Mouse (Mus musculus) regulatory T cell (primary cell): ENCODE data around the gene Pgpep1l.

Experiments
- in situ Hi-C: fragments of 300-600 bp; cut with MboI, MseI; formaldehyde crosslinking; loops from one replicate; pipeline ENCODE4 v1.15.1; 2025; ENCODE audit warnings: high pct_unique_total_duplicates

The Pgpep1l gene

DNA sequence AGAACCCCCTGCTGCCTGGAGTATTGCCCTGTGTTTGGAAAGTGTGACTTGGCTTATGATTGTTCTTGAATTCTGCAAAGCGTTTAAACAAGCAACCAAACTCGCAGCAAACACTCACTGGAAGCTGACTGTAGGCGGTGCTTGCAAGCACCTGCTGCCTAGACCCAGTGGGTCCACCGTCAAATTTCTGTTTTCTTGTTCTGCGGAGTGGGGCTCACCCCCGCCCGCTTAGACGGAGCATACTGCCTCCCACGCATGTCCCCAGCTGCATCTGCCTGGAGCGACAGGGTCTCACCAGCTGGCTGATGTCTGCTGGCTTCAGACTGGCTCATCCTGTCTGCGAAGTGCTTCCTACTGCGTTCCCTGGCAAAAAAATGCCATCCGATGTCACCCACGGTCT lies 498 bp upstream of the Pgpep1l start:
- in situ Hi-C loops: no loop called here

DNA sequence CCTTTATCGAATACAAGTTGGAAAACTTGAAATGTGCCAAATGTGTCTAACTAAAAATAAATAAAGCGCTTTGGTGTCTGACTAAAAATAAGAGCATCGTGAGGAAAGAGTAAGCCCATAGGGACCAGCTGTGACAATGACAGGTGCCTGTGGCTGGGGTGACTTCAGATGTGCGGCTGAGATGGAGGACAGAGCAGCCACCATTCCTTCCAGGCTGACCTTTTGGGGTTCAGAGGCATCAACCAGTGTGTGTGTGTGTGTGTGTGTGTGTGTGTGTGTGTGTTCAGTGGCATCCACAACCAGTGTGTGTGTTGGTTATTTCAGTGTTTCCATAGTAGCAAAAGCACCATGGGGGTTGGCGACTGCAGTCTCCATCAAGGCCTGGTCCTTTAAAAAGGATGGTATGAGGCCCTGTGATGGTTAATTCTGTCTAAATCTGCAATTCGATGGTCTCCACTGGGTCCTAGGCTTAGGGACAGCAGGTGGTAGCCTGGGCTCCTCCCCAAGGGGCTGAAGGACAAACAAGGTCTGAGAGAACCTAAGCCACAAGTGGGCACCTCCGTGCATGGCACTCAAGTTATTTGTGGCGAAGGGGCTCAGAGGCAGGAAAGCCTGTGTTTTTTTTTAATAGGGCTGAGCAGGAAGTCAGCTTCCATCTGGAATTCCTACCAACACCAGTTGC lies 546 bp downstream of the Pgpep1l start:
- in situ Hi-C loops: no loop called here

DNA sequence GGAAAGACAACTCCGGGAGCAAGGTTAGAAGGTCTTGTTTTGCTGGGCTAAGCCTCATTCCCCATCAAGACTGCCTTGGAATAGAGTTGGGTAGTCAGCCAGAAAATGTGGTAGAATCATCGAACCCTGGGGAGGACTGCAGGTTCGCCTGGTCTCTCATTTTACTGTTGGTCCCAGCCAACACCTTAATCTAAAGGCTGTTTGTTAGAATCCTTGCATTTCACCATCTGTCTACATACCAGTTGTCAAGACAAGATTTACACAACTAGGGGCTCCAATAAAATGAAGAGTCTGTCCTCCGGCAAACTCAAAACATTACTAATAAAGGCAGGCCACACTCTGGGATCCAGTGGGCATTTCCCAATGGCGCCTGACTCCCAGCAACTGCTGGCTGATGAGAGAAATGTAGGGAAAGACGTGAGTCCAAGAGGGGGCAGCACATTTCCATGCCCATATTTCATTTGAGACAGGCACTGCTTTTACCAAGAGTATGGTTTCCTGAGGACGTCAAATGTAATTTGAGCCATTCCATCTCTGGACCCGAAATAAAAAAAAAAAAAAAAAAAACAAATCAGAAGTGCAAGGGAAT lies 1.3 kb downstream of the Pgpep1l start:
- in situ Hi-C loops: no loop called here

DNA sequence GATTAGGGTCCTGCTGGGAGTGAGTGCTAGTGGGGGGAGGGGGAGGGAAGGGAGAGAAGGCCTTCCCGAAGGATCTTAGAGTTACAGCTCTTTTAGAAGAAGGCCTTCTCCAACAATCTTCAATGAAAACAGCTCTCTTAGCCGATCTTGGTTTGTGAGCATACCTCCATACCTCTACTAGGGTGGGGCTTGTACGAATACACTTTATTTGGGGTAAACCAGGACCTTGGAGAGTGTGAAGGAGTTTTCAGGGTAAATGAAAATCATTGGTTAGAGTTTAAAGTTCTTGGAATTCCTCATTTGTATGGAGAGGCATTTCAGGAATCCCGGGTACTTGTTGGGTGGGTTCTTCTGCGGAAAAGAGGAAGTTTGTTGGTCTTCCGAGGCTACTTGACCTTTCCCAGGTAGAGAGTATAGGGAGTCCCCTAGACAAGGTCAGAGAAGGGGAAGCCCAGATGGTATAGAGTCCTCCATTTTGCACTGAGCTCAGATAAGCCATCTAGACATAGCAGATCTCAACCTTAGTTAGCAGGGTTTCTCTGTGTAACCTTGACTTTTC lies 4.4 kb downstream of the Pgpep1l start:
- in situ Hi-C loops: no loop called here

DNA sequence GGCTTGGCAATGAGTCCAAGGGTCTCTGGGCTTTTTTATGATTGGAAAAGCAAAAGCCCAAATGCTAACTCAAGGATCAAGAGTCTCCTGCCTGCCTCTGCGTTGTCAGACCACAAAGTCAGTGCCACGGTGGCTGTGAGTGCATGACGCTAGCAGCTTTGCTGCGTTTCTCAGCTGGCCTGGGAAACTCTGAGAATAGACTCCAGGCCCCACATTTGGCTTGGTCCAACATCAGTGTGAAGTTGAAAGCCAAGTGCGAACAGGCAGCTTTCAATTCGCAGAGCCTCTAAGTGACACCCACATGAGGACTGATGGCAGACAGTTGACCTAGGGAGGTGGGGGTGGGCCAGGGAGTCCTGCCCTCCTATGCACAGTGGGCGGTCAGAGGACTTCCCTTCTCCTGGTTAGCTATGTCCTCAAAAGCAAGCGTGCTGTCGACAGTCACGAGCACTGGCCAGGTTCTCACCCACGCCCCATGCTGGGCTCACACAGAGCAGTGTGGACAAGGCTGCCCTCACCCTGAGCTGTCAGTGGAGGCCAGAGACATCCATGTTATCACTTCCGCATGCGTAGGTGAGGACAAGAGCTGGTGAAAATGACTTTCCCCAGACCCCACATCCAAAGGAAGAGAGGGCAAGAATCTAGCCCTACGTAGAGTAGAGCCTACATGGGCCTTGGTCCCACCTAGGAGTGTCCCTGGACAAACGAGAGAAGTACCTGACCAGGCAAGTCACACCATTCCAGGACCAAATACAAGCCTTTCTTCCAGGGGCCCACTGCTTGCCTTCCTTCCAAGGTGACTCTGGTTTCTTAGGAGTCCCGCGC lies 5.5 kb downstream of the Pgpep1l start:
- in situ Hi-C loops: no loop called here

DNA sequence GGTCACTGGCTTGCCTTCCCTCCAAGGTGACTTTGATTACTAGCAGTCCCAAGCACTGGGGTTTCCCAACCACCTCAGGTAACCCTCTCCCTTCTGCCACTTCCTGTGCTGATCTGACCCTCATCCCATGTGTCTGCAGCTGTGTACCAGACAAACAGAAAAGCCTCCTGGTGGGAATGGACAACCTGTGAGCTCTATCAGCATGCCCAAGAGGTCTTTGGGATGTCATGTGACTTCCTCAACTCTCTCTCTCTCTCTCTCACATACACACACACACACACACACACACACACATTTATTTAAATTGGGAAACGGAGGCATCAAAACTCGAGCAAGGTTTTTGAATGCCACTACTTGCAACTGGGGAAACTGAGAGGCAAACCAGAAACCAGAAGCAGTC lies 6.3 kb downstream of the Pgpep1l start:
- in situ Hi-C loops: no loop called here

DNA sequence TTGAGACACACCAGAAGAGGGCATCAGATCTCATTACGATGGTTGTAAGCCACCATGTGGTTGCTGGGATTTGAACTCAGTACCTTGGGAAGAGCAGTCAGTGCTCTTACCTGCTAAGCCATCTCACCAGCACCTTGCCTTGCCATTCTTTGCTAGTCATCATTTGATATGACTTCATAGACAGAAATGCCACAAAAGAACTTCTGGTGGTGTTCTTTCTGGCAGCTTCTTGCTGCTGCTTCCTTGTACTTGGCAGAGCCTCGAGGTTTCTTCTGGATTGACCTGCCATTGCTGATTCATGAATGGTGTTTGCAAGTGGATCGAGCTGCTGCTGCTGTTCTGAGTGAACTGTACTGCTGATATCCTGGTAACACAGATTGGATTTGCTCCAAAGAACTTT lies 13.1 kb downstream of the Pgpep1l start:
- in situ Hi-C loops: loop anchor here (5.0 kb wide), 1 partner anchor 36 kb away; no protein-coding TSS in a partner anchor

DNA sequence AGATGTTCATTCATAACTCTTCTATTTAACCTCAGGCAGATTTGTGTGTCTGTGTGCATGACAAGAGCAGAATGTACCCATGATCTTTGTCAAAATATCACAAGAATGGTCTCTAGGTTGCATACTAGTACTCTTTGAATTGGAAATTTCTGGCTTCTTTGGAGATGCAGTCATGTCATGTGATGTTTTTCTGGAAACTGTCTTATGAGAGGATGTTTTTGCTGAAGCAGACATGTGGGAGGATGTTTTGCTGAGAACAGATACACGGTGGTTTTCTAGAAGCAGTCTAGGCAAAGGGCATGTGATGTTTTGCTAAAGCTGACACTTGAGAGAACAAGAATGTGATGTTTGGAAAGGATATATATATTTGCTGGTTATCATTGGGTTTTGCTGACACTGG lies 13.6 kb downstream of the Pgpep1l start:
- in situ Hi-C loops: loop anchor here (5.0 kb wide), 1 partner anchor 37 kb away; no protein-coding TSS in a partner anchor

DNA sequence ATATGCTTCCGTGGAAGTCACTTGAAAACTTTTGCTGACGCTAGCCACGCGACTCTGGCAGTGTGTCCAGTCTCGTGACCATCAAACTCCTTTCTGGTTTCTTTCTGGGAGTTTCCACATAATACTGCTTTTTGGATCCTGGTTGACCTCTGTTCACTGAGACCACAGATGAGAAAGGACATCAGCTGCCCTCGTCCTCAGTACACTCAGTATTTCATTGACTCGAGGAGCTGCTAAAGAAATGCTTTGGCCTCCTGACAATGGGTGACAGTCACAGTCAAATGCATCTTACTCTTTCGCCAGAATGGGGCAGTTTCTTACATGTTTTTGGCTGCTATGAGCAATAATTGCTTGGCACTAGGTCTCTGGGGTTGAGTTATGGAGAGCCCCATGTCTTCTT lies 17.8 kb downstream of the Pgpep1l start:
- in situ Hi-C loops: no loop called here

GRCm38 (mm10) chr7:68245681-68246080 lies 18.4 kb downstream of the Pgpep1l start:
- in situ Hi-C loops: no loop called here

DNA sequence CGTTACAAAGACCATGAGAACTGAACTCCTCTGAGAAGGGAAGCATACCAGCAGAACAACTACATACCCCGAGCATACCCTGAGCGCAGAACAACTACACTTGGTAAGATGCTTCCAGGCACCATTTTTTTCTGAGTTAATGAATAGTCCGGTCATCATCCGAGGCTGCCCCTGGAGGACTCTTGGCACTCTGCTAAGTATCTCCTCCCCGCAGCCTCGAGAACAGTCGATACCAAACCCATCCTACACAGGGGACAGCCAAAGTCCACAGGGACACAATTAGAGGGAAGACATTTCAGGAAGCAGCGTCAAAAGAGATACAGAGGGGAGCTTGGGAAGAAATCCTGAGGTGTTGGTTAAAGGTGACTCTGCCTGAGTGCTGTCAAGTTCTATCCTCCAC lies 22.8 kb downstream of the Pgpep1l start:
- in situ Hi-C loops: no loop called here

DNA sequence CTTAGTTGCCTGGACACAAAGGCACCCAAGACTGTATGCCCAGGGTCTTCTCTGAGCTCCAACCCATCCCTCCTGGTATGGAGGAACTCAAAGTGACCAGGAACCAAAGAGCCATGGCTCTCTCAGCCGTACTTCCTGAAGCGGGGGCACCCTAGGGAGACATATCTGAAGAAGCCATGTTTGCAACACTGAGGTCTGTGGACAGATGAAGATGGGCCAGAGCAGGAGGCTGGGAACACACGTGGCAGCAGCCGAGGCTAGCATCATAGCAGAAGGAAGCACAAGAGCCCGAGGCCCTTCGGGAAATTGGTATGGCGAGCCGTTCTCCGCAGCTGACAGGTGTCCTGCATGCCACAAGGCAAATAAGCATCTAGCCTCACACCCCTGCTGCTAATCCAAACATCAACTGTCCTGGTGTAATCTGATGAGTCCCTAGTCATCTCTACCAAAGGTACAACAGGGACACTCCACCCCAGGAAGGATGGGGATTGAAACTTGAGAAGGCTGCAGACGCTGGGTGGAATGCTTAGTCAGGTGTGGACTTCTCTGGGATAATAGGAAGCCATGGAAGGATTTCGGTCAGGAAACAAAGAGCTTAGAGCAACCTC lies 24.7 kb downstream of the Pgpep1l start:
- in situ Hi-C loops: no loop called here

DNA sequence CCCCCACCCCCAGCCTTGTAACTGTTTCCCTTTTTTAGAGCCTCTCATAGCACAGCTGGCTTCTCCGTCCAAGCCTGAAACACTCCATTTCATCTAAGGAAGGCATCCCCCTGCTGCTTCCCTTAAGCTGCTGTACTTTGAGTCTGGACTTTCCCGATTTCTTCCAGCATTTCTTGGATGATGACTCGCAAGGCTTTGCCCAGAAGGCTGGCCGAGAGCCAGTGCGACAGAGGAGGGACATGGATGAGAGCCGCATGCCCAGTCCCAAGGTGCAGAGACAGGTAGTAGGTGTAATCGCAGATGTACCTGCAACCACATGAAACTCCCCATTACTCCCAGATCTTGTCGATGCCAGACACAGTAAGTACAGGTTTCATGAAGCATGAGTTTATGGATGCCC lies 27.2 kb downstream of the Pgpep1l start:
- in situ Hi-C loops: no loop called here

DNA sequence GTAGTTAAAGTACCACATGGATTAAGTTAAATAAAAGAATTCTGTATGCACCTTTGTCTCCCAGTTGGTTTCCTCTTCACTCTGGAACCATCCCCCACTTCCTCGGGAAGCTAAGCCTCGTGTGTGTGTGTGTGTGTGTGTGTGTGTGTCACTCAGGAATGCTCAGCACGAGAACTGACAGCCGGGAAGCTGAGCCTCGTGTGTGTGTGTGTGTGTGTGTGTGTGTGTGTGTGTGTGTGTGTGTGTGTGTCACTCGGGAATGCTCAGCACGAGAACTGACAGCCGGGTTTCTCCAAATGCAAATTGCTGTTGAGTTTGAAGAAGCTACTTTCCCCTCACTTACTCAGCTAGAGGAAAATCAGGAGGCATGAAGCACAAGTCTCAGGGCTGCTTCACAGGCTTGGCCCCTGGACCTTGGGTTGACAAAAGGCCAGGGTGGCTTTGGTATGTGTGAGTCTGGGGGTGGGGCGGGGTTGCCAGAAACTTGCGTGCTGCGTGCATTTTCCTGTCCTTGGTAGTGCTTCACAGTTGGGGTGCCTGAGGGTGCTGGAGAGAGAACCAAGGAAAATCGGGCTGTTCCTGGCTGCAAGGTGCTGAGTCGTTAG lies 30.3 kb downstream of the Pgpep1l start:
- in situ Hi-C loops: no loop called here

DNA sequence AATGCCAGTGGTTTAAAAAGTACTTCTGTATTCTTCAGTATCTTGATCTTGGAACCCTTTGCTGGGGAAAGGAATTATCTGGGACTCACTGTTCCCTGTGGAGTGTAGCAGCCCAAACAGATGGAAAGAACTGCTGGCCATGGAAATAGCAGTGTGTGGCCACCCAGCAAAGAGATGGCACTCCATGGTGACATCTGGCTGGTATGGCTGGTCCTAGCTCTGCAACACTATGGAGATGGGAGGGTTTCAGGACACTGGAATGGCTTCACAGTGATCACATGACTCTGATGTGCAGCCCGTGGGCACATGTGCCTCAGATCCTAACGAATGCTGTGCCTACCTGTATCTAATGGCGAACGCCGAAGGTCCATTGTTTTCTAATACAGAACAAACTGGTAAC lies 31.5 kb downstream of the Pgpep1l start:
- in situ Hi-C loops: no loop called here

GRCm38 (mm10) chr7:68230831-68231230 lies 33.2 kb downstream of the Pgpep1l start:
- in situ Hi-C loops: no loop called here

DNA sequence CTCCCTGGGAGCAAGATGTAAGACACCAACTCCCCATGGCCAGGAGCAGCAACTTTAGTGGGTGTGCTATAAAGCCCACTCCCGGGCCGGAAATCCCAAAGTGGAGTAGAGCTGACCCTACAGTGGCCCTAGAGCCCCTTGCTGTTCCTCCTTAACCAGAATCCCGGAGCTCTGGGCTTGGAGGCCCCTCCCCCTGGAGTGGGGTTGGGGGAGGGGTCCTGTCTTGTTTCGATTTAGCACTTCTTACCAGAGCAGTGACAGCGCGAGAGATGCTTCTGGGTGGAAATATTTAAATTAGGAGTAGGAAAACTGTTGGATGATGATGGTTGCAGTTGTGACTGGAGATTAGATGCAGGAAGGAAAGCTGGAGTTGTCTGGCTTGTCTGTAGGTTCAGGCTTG lies 35.5 kb downstream of the Pgpep1l start:
- in situ Hi-C loops: no loop called here

DNA sequence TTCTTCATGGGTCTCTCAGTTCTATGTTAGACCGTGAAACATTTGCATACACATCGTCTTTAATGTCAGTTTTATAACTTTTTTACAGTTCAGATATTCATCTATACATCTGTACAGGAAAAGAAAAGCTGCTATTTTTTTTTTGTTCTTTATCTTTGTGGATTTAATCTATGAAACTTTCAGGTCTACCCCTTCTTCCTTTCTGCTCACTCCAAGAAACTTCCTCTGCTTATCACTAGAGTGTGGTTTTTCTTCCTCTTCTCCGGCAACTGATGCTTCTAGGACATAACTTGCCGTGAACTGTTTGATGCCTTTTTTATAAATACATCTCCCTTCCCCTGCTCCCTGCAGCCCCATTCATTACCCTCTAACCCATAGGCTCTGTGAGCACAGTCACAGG lies 36.4 kb downstream of the Pgpep1l start:
- in situ Hi-C loops: no loop called here

DNA sequence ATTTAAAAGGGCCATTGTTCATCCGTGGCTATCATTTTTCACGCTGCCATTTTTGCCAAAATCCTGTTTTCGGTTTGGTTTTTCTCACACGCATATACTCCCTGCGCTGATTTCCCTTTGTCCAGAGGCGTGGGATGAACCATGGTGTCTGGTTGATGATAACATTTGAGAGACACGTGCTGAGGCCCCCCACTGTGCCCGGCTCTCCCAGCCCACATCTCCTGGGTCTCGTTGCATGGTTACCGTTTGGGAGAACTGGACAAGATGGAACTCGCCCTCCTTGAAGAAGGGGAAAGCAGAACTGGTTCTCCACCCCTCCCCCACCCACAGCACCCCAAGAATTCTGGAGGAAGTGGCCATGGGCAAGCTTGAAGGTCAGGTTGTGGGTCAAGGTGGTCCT lies 37.0 kb downstream of the Pgpep1l start:
- in situ Hi-C loops: no loop called here

DNA sequence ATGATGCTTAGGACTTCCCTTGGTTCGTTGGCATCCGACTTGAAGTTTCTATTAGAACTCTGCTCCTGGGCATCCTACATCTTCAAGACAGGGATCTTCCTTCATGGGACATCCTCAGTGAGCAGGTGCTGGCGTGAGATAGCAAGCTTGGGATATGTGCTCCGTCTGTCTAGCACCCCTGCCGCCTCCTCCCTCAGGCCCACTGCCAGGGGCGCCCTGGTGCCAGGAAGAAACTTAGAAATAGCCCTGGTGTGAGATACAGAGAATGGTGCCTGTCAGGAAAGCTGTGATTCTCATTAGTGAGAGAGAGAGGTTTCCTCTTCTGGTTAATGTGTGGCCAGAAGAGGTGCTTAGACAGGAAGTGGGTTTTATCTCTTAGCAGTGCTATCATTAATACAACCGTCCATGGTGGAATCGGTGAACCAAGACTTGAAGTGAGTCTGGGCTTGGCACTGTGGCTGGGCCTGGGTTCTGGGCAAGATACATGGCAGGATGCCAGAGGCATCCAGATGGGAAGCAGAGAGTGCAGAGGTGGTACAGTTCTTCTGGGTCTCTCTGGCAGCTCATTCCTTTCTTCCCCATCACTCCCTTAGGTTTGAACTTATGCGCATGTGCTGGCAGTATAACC lies 38.5 kb downstream of the Pgpep1l start:
- in situ Hi-C loops: no loop called here

DNA sequence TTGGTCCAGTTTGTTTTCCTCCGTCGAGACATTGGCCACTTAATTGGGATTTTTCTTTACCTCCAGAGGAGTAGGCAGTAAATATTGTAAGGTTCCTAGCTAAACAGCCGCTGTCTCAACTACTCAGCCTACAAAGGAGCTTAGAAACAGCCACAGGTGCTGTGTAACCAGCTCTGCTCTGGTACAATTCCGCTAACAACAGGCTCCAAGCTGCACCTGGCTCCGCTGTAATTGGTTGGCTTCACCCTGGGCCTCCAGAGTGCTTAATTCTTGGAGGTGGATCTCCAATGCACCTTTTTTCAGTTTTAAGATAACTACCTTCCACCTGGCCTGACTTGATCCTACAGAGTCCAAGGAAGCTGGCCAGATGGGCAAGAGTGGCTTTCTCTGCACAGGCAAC lies 40.0 kb downstream of the Pgpep1l start:
- in situ Hi-C loops: no loop called here
